Mouse (Mus musculus) urinary bladder, adult 18-20 months (tissue): ENCODE data around the gene Dapk2.

Experiments used
- DNase-seq, 2 experiments: peaks; one replicate each; pipeline ENCODE4 v3.0.0; 2022; ENCODE audit warnings: low spot score in 2 of 2, mixed read lengths in 2 of 2

Gene Dapk2

GRCm38 (mm10) chr9:66231820-66232479, 73.9 kb downstream of the Dapk2 start:
- peak in 1 of 2 experiments; percentile 25 for DNase-seq

GRCm38 (mm10) chr9:66236615-66237014, 78.6 kb downstream of the Dapk2 start:
- no peak for DNase-seq

- no peak for DNase-seq
Observed at GRCm38 (mm10) chr9:66237742-66238141, 79.7 kb downstream of the Dapk2 start.

GRCm38 (mm10) chr9:66239173-66239572, 81.2 kb downstream of the Dapk2 start:
- DNase-seq: no peak

GRCm38 (mm10) chr9:66239691-66240090, 81.7 kb downstream of the Dapk2 start:
- DNase-seq: no peak

GRCm38 (mm10) chr9:66240493-66240892, 82.5 kb downstream of the Dapk2 start:
- no peak for DNase-seq

GRCm38 (mm10) chr9:66240991-66241390, 83.0 kb downstream of the Dapk2 start:
- DNase-seq: no peak

- no peak for DNase-seq
Observed at GRCm38 (mm10) chr9:66241722-66242121, 83.7 kb downstream of the Dapk2 start.

GRCm38 (mm10) chr9:66243240-66243639, 85.2 kb downstream of the Dapk2 start:
- DNase-seq: no peak

GRCm38 (mm10) chr9:66244079-66244478, 86.1 kb downstream of the Dapk2 start:
- no peak for DNase-seq

GRCm38 (mm10) chr9:66245707-66246106, 87.7 kb downstream of the Dapk2 start:
- no peak for DNase-seq

- DNase-seq: peak in 1 of 2 experiments; percentile 18
Observed at GRCm38 (mm10) chr9:66249281-66249680, 91.3 kb downstream of the Dapk2 start.

GRCm38 (mm10) chr9:66251159-66251691, 93.2 kb downstream of the Dapk2 start:
- no peak for DNase-seq

- no peak for DNase-seq
Observed at GRCm38 (mm10) chr9:66261741-66262140, 103.7 kb downstream of the Dapk2 start.

GRCm38 (mm10) chr9:66263701-66264100, 105.7 kb downstream of the Dapk2 start:
- no peak for DNase-seq

- DNase-seq: no peak
Observed at GRCm38 (mm10) chr9:66265645-66266044, 107.6 kb downstream of the Dapk2 start.

- no peak for DNase-seq
Observed at GRCm38 (mm10) chr9:66266237-66267170, 108.5 kb downstream of the Dapk2 start.

- no peak for DNase-seq
Observed at GRCm38 (mm10) chr9:66268804-66269203, 110.8 kb downstream of the Dapk2 start.

- DNase-seq: peak in 1 of 2 experiments; percentile 38
Observed at GRCm38 (mm10) chr9:66270038-66270437, 112.0 kb downstream of the Dapk2 start.

GRCm38 (mm10) chr9:66271726-66272125, 113.7 kb downstream of the Dapk2 start:
- DNase-seq: no peak

- DNase-seq: no peak
Observed at GRCm38 (mm10) chr9:66273632-66274031, 115.6 kb downstream of the Dapk2 start.

- no peak for DNase-seq
Observed at GRCm38 (mm10) chr9:66274657-66275056, 116.6 kb downstream of the Dapk2 start.
